Mouse (Mus musculus): ENCODE measurements around the gene Rnf141. TPM values are rescaled to one million over a fixed set of nuclear protein-coding genes. Genes with fewer than 3 reads are reported as not detected.
A peak's percentile ranks its signal among the peaks of the same experiment; 100 is the strongest.

Gene Rnf141
- 42.7 and 46.5 TPM in 2 replicates for polyA plus RNA-seq (2015; fragmentation: Nextera tagmentation; extraction: Ambion mirVana)

GRCm38 (mm10) chr7:110843916-110844874, at the start of gene Rnf141:
TSS of gene Rnf141 (minus strand) at chr7:110844457.
- peak within 1 kb of the TSS; percentile 84 for H3K9ac ChIP-seq (ENCODE audit: low read length)
- 0 out of 2 replicates have a peak, but pooled peaks cover 3% of the 10 kb centered on the region for H3K4me1 ChIP-seq (ENCODE audit: control insufficient read depth, insufficient read depth, low read length)
- no peaks in the 10 kb centered on the region for H3K27me3 ChIP-seq (ENCODE audit: control insufficient read depth, insufficient read depth, low read length)
- no peaks in the 10 kb centered on the region for H3K9me3 ChIP-seq (replicated peaks; ENCODE audit: control insufficient read depth, low read length)
- peak; percentile 91 for ATAC-seq (ENCODE audit: insufficient read depth, low FRiP score)
- 1% methylated on average over 42 of the region's 42 CpGs for WGBS
- H3K36me3 ChIP-seq (ENCODE audit: control insufficient read depth, insufficient read depth, low read length) = no peaks in the 10 kb centered on the region
- H3K27ac ChIP-seq (ENCODE audit: low read length) = peak within 1 kb of the TSS; percentile 97
- H3K4me3 ChIP-seq (replicated peaks; ENCODE audit: low read length) = peak within 1 kb of the TSS; percentile 77
- peak within 1 kb of the TSS; percentile 60 for H3K4me2 ChIP-seq (ENCODE audit: low read depth, low read length)

DNA sequence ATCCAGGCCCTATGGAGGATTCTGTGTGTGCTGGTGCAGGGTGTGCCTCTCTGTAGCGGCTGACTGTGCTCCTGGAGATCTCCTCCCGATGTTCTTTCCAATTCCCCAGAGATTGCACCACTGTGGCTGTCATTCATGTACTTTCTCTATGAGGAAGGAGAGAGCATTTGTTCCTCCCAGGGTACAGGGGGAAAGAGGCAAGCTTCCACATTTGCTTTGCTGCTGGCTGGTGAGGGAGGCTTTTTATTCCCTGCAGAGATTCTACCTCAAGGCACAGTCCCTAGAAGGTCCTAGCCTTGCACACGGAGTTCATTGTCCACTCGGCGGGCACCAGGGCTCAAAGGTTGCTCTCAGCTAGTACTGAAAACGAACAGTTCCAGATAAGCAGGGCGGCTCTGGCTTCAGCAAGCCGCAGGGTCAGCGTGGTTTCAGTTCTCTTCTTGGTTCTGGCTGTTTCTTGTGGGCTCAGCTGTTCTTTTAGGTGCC, 47.3 kb upstream of the Rnf141 start:
- H3K4me2 ChIP-seq (ENCODE audit: low read depth, low read length) = peak overlapping the region; percentile 10; the same call in 1 of the 2 replicates
- no peaks in the 10 kb centered on the region for H3K36me3 ChIP-seq (ENCODE audit: control insufficient read depth, insufficient read depth, low read length)
- no peaks in the 10 kb centered on the region for H3K27me3 ChIP-seq (ENCODE audit: control insufficient read depth, insufficient read depth, low read length)
- peaks cover 10% of the 10 kb centered on the region for H3K4me1 ChIP-seq (ENCODE audit: control insufficient read depth, insufficient read depth, low read length)
- no peaks in the 10 kb centered on the region for H3K9me3 ChIP-seq (replicated peaks; ENCODE audit: control insufficient read depth, low read length)
- ATAC-seq (ENCODE audit: insufficient read depth, low FRiP score) = no peak
- no peak overlapping the region for H3K4me3 ChIP-seq (replicated peaks; ENCODE audit: low read length)
- WGBS = 52% methylated on average over 9 of the region's 9 CpGs
- H3K9ac ChIP-seq (ENCODE audit: low read length) = no peak overlapping the region; the same call in 1 of the 2 replicates
- H3K27ac ChIP-seq (ENCODE audit: low read length) = peak overlapping the region; percentile 82

- Histone ChIP-seq H3K4me1 (ENCODE audit: control insufficient read depth, insufficient read depth, low read length) (no peaks in the 10 kb centered on the region), H3K4me2 (ENCODE audit: low read depth, low read length) (no peak overlapping the region), H3K9me3 (replicated peaks; ENCODE audit: control insufficient read depth, low read length) (no peaks in the 10 kb centered on the region), H3K27me3 (ENCODE audit: control insufficient read depth, insufficient read depth, low read length) (no peaks in the 10 kb centered on the region), H3K4me3 (replicated peaks; ENCODE audit: low read length) (no peak overlapping the region), H3K27ac (ENCODE audit: low read length) (no peak overlapping the region), H3K36me3 (ENCODE audit: control insufficient read depth, insufficient read depth, low read length) (no peaks in the 10 kb centered on the region), H3K9ac (ENCODE audit: low read length) (no peak overlapping the region)
- ATAC-seq (ENCODE audit: insufficient read depth, low FRiP score) = no peak
- WGBS = 56% methylated on average over 2 of the region's 2 CpGs
Measured at GRCm38 (mm10) chr7:110881746-110882333, 37.6 kb upstream of the Rnf141 start.

DNA sequence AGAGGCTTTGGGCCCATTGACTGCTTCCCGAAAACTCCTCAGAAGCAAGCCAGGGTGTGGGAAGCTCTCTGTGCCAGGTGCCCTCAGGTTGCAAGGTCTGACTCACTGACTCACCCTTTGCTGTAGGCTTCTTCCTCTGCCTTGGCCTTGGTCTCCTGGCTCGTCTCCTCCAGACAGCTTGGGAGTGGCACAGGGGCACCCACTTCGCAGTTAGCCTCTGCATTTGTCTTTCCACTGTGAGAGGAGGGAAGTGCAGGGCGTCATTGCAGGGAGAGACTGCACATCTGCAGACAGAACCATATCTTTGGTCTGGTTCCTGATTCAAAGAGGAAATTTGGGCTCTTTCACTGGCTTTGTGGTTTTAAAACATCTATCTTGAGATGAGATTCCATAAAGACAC, 33.8 kb upstream of the Rnf141 start:
- Histone ChIP-seq H3K9me3 (replicated peaks; ENCODE audit: control insufficient read depth, low read length) (no peaks in the 10 kb centered on the region), H3K36me3 (ENCODE audit: control insufficient read depth, insufficient read depth, low read length) (no peaks in the 10 kb centered on the region), H3K27ac (ENCODE audit: low read length) (peak overlapping the region; percentile 6; the same call in 1 of the 2 replicates), H3K4me3 (replicated peaks; ENCODE audit: low read length) (no peak overlapping the region), H3K4me2 (ENCODE audit: low read depth, low read length) (no peak overlapping the region), H3K9ac (ENCODE audit: low read length) (no peak overlapping the region), H3K4me1 (ENCODE audit: control insufficient read depth, insufficient read depth, low read length) (no peaks in the 10 kb centered on the region), H3K27me3 (ENCODE audit: control insufficient read depth, insufficient read depth, low read length) (no peaks in the 10 kb centered on the region)
- no peak for ATAC-seq (ENCODE audit: insufficient read depth, low FRiP score)
- 64% methylated on average over 4 of the region's 4 CpGs for WGBS

DNA sequence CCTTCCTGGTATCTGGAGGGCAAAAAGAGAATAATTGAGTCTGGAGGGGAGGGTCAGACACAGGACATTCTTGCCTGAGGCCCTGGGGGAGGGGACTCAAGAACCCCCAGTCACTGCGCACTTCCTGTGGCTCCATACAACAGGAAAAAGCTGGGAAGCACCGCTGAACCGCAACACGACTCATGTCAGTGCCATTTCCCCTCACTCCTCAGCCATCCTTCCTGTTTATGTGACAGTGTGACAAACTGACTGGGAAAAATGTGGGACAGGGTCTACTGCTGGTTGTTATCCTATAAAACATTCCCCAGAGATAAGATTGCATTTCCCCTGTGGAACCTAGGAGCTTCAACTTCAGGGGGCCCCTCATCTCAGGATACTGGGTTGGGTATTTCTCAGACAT, 32.7 kb upstream of the Rnf141 start:
- no peak for ATAC-seq (ENCODE audit: insufficient read depth, low FRiP score)
- Histone ChIP-seq H3K27ac (ENCODE audit: low read length) (no peak overlapping the region), H3K36me3 (ENCODE audit: control insufficient read depth, insufficient read depth, low read length) (no peaks in the 10 kb centered on the region), H3K4me3 (replicated peaks; ENCODE audit: low read length) (no peak overlapping the region), H3K27me3 (ENCODE audit: control insufficient read depth, insufficient read depth, low read length) (no peaks in the 10 kb centered on the region), H3K9ac (ENCODE audit: low read length) (no peak overlapping the region), H3K4me1 (ENCODE audit: control insufficient read depth, insufficient read depth, low read length) (no peaks in the 10 kb centered on the region), H3K9me3 (replicated peaks; ENCODE audit: control insufficient read depth, low read length) (no peaks in the 10 kb centered on the region), H3K4me2 (ENCODE audit: low read depth, low read length) (no peak overlapping the region)
- 64% methylated on average over 4 of the region's 4 CpGs for WGBS

GRCm38 (mm10) chr7:110868807-110869206, 24.6 kb upstream of the Rnf141 start:
- peaks cover 4% of the 10 kb centered on the region; the same call in 1 of the 2 replicates for H3K36me3 ChIP-seq (ENCODE audit: control insufficient read depth, insufficient read depth, low read length)
- no peaks in the 10 kb centered on the region for H3K9me3 ChIP-seq (replicated peaks; ENCODE audit: control insufficient read depth, low read length)
- H3K27ac ChIP-seq (ENCODE audit: low read length) = no peak overlapping the region
- WGBS = 76% methylated on average over 5 of the region's 5 CpGs
- H3K4me1 ChIP-seq (ENCODE audit: control insufficient read depth, insufficient read depth, low read length) = peaks cover 10% of the 10 kb centered on the region
- H3K4me3 ChIP-seq (replicated peaks; ENCODE audit: low read length) = no peak overlapping the region
- H3K9ac ChIP-seq (ENCODE audit: low read length) = no peak overlapping the region
- no peaks in the 10 kb centered on the region for H3K27me3 ChIP-seq (ENCODE audit: control insufficient read depth, insufficient read depth, low read length)
- H3K4me2 ChIP-seq (ENCODE audit: low read depth, low read length) = no peak overlapping the region
- ATAC-seq (ENCODE audit: insufficient read depth, low FRiP score) = no peak

DNA sequence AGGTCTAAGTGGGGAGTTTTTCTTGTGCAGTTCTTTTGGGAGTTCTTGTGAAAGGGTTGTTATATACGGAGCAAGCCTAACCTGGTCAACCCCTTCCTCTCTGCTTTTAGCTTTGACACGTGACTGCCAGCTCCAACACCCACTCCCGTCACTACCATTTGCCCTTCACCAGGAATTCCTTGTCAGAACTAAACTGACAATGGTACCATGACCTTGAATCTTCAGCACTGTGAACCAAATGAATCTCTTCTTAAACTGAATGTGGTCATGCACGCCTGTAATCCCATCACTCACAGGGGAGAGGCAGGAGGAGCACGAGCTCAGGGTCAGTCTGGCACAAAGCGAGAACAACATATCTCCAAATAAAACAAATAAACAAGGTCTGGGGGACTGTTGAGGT, 22.9 kb upstream of the Rnf141 start:
- H3K36me3 ChIP-seq (ENCODE audit: control insufficient read depth, insufficient read depth, low read length) = peaks cover 4% of the 10 kb centered on the region; the same call in 1 of the 2 replicates
- WGBS = 87% methylated on average over 6 of the region's 6 CpGs
- H3K9me3 ChIP-seq (replicated peaks; ENCODE audit: control insufficient read depth, low read length) = no peaks in the 10 kb centered on the region
- ATAC-seq (ENCODE audit: insufficient read depth, low FRiP score) = no peak
- peaks cover 10% of the 10 kb centered on the region for H3K4me1 ChIP-seq (ENCODE audit: control insufficient read depth, insufficient read depth, low read length)
- no peak overlapping the region for H3K9ac ChIP-seq (ENCODE audit: low read length)
- H3K27ac ChIP-seq (ENCODE audit: low read length) = no peak overlapping the region
- no peaks in the 10 kb centered on the region for H3K27me3 ChIP-seq (ENCODE audit: control insufficient read depth, insufficient read depth, low read length)
- H3K4me2 ChIP-seq (ENCODE audit: low read depth, low read length) = no peak overlapping the region
- H3K4me3 ChIP-seq (replicated peaks; ENCODE audit: low read length) = no peak overlapping the region

- H3K4me2 ChIP-seq (ENCODE audit: low read depth, low read length) = no peak overlapping the region
- no peak overlapping the region; the same call in 1 of the 2 replicates for H3K27ac ChIP-seq (ENCODE audit: low read length)
- no peak for ATAC-seq (ENCODE audit: insufficient read depth, low FRiP score)
- H3K4me3 ChIP-seq (replicated peaks; ENCODE audit: low read length) = no peak overlapping the region
- H3K27me3 ChIP-seq (ENCODE audit: control insufficient read depth, insufficient read depth, low read length) = no peaks in the 10 kb centered on the region
- H3K36me3 ChIP-seq (ENCODE audit: control insufficient read depth, insufficient read depth, low read length) = peaks cover 4% of the 10 kb centered on the region; the same call in 1 of the 2 replicates
- WGBS = 79% methylated on average over 3 of the region's 3 CpGs
- H3K9ac ChIP-seq (ENCODE audit: low read length) = no peak overlapping the region
- no peaks in the 10 kb centered on the region for H3K9me3 ChIP-seq (replicated peaks; ENCODE audit: control insufficient read depth, low read length)
- H3K4me1 ChIP-seq (ENCODE audit: control insufficient read depth, insufficient read depth, low read length) = peaks cover 10% of the 10 kb centered on the region
Measured at GRCm38 (mm10) chr7:110866021-110866420, 21.8 kb upstream of the Rnf141 start.

GRCm38 (mm10) chr7:110865570-110865969, 21.3 kb upstream of the Rnf141 start:
- no peak overlapping the region for H3K9ac ChIP-seq (ENCODE audit: low read length)
- 54% methylated on average over 6 of the region's 6 CpGs for whole genome bisulfite sequencing
- no peaks in the 10 kb centered on the region for H3K27me3 ChIP-seq (ENCODE audit: control insufficient read depth, insufficient read depth, low read length)
- H3K9me3 ChIP-seq (replicated peaks; ENCODE audit: control insufficient read depth, low read length) = no peaks in the 10 kb centered on the region
- H3K4me1 ChIP-seq (ENCODE audit: control insufficient read depth, insufficient read depth, low read length) = peaks cover 10% of the 10 kb centered on the region
- H3K36me3 ChIP-seq (ENCODE audit: control insufficient read depth, insufficient read depth, low read length) = peaks cover 4% of the 10 kb centered on the region; the same call in 1 of the 2 replicates
- no peak overlapping the region for H3K4me2 ChIP-seq (ENCODE audit: low read depth, low read length)
- H3K4me3 ChIP-seq (replicated peaks; ENCODE audit: low read length) = no peak overlapping the region
- H3K27ac ChIP-seq (ENCODE audit: low read length) = no peak overlapping the region; the same call in 1 of the 2 replicates
- ATAC-seq (ENCODE audit: insufficient read depth, low FRiP score) = no peak

Measured in stomach, embryonic 16.5 days (tissue).